Mouse (Mus musculus) ES-E14 (cell line): ENCODE data around the gene Npw.

ENCODE experiments used
- HCFC1 ChIP-seq: IDR thresholded peaks from 2 replicates; pipeline ENCODE4 v1.6.1; 2012; ENCODE audit warnings: low read length, inconsistent platforms, borderline replicate concordance; ENCODE audit not compliant: insufficient read depth
- MAFK ChIP-seq: IDR thresholded peaks from 2 replicates; pipeline ENCODE4 v1.6.1; 2014; ENCODE audit warnings: mild to moderate bottlenecking, low read depth, low read length, inconsistent platforms; ENCODE audit not compliant: insufficient read depth

GRCm38 (mm10) chr17:24701251-24701650 is 43.0 kb upstream of the Npw start:
- no peak for TF ChIP-seq MAFK
- TF ChIP-seq HCFC1: no peak
